Mouse (Mus musculus): ENCODE results near the gene Tigd2. TPM values are rescaled to one million over a fixed set of nuclear protein-coding genes. Genes with fewer than 3 reads are reported as not detected.

Gene Tigd2
- polyA plus RNA-seq, 1 experiment from 2014 or later: 8.3 TPM

Other genes with a start within 250 kb of the Tigd2 start
- gene Fam13a, start 184.3 kb upstream of the Tigd2 start, polyA plus RNA-seq (2016; fragmentation: Nextera tagmentation; extraction: Ambion mirVana): 4.5 and 5.7 TPM in 2 replicates
- gene Gprin3, start 217.4 kb downstream of the Tigd2 start, polyA plus RNA-seq (2016; fragmentation: Nextera tagmentation; extraction: Ambion mirVana): 0.29 and 0.49 TPM in 2 replicates

Data from neural tube, embryonic 12.5 days (tissue).